Mouse (Mus musculus) testis, adult 2 months (tissue): Measurements from ENCODE around the gene Cox8b.

Experiments used
- CTCF ChIP-seq: fragments of 200-500 bp; IDR thresholded peaks from 2 replicates; pipeline ENCODE4 v1.5.1; 2012; ENCODE audit warnings: low read depth, mild to moderate bottlenecking, inconsistent platforms, low read length, moderate library complexity; ENCODE audit not compliant: control insufficient read depth, insufficient read depth, insufficient replicate concordance
- POLR2A ChIP-seq: fragments of 200-500 bp; IDR thresholded peaks from 2 replicates; pipeline ENCODE4 v1.6.1; 2012; ENCODE audit warnings: low read depth, mild to moderate bottlenecking, inconsistent platforms, low read length, moderate library complexity; ENCODE audit not compliant: control insufficient read depth

GRCm38 (mm10) chr7:140894031-140894430, 6.2 kb downstream of the Cox8b start:
- TF ChIP-seq CTCF (no peak), POLR2A (no peak)
